Mouse (Mus musculus): ENCODE measurements at regions not wholly inside any gene's neighbourhood (a gene's known extent, or its start where the extent isn't known, plus 50 kb on each side); places are given as distances from the start of the nearest gene placed in this dataset.

DNA sequence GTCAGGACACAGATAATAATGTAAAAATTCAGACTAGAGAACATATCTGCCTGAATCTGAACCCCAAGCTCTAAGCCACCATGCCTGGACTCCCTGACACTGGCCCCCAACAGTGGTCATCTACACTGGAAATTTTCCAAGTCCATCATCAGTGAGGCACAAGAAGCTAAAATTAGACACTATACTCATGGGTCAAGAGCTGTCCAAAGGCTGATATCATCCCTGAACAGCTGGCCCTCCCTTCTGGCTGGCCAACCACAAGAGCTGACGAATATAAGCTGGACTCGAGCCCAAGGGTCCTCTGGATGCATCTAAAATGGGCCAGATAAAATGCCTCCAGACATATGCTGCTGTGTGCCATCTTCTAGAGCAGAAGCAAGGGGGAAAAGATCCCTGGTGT is 298.5 kb upstream of the Ppargc1a start:
- TF ChIP-seq CTCF (IDR thresholded peaks at IDR 0.05; ENCODE audit: low read depth) (no peak), EP300 (IDR thresholded peaks at IDR 0.05; ENCODE audit: low read depth) (no peak)
